Mouse (Mus musculus) olfactory bulb, adult 2 months (tissue): ENCODE data around the gene Jarid2. TPM values are rescaled to one million over a fixed set of nuclear protein-coding genes. Genes with fewer than 3 reads are reported as not detected.
"Not testable (repeated sequence)": the region's sequence is repeated elsewhere in the genome, so short reads cannot be mapped to it uniquely, and the experiment has no call there.

Source experiments
- H3K27ac ChIP-seq: fragments of 200-500 bp; 2 replicates; pipeline ENCODE4 v1.5.1; 2012; ENCODE audit warnings: low read depth, low read length; ENCODE audit not compliant: insufficient read depth
- H3K4me1 ChIP-seq: fragments of 200-500 bp; 2 replicates; pipeline ENCODE4 v1.6.1; 2012; ENCODE audit warnings: low read length; ENCODE audit not compliant: control insufficient read depth, insufficient read depth
- H3K4me3 ChIP-seq: fragments of 200-500 bp; 2 replicates; pipeline ENCODE4 v1.5.1; 2012; ENCODE audit warnings: mild to moderate bottlenecking, low read depth, low read length, moderate library complexity; ENCODE audit not compliant: insufficient read depth
- CTCF ChIP-seq: fragments of 200-500 bp; IDR thresholded peaks from 2 replicates; pipeline ENCODE4 v1.5.1; 2012; ENCODE audit warnings: low read depth, mild to moderate bottlenecking, low read length, moderate library complexity; ENCODE audit not compliant: insufficient read depth
- POLR2A ChIP-seq: fragments of 200-500 bp; IDR thresholded peaks from 2 replicates; pipeline ENCODE4 v1.6.1; 2012; ENCODE audit warnings: mild to moderate bottlenecking, low read depth, low read length, moderate library complexity; ENCODE audit not compliant: insufficient read depth
- WGBS: fragments of 180-500 bp; shearing (Covaris S2); methylation state at CpG from one replicate; pipeline ENCODE4 v1.1.7; 2018; 5-methylcytosine and 5-hydroxymethylcytosine counted together
- polyA plus RNA-seq: library from polyadenylated mRNA; stranded (reverse); fragments of >200 nt; gene quantifications from 2 replicates; pipeline ENCODE4 v1.2.4, GENCODE M21; 2012; ENCODE audit warnings: low replicate concordance; ENCODE audit not compliant: missing spikeins, insufficient read depth, insufficient read length

Gene Jarid2
- polyA plus RNA-seq, 1 experiment = 107 TPM

- WGBS = under 1% methylated on average over 20 of the region's 20 CpGs
- TF ChIP-seq POLR2A = no peak
- TF ChIP-seq CTCF = no peak
- Histone ChIP-seq H3K4me3 (peak overlapping the region; percentile 60), H3K4me1 (peaks cover 4% of the 10 kb centered on the region), H3K27ac (peak overlapping the region; percentile 83)
These were observed 110.9 kb downstream of the Jarid2 start for GRCm38 (mm10) chr13:44839866-44840835.

GRCm38 (mm10) chr13:44851426-44851825, 122.2 kb downstream of the Jarid2 start:
- Histone ChIP-seq H3K4me1 (peaks cover 3% of the 10 kb centered on the region; the same call in 1 of the 2 replicates), H3K27ac (no peak overlapping the region), H3K4me3 (no peak overlapping the region)
- 36% methylated on average over 2 of the region's 2 CpGs for WGBS
- no peak for TF ChIP-seq POLR2A
- no peak for TF ChIP-seq CTCF

- no peak for TF ChIP-seq POLR2A
- TF ChIP-seq CTCF = no peak
- 35% methylated on average over 3 of the region's 3 CpGs for WGBS
- Histone ChIP-seq H3K27ac (no peak overlapping the region), H3K4me1 (peaks cover 2% of the 10 kb centered on the region; the same call in 1 of the 2 replicates), H3K4me3 (no peak overlapping the region)
These were observed 122.8 kb downstream of the Jarid2 start for GRCm38 (mm10) chr13:44852024-44852423.

GRCm38 (mm10) chr13:44865566-44865965, 136.3 kb downstream of the Jarid2 start:
- 92% methylated on average over 2 of the region's 2 CpGs for WGBS
- H3K4me3 ChIP-seq = no peak overlapping the region
- TF ChIP-seq CTCF (no peak), POLR2A (no peak)
- H3K27ac ChIP-seq = no peak overlapping the region
- H3K4me1 ChIP-seq = peaks cover 8% of the 10 kb centered on the region

GRCm38 (mm10) chr13:44868037-44868650, 138.9 kb downstream of the Jarid2 start:
- H3K27ac ChIP-seq = peak overlapping the region; percentile 75
- WGBS = 17% methylated on average over 4 of the region's 4 CpGs

GRCm38 (mm10) chr13:44869418-44870119, 140.3 kb downstream of the Jarid2 start:
- not testable (repeated sequence) for H3K4me3 ChIP-seq, H3K27ac ChIP-seq
- peaks cover 12% of the 10 kb centered on the region for H3K4me1 ChIP-seq
- WGBS = 78% methylated on average over 47 of the region's 47 CpGs
- TF ChIP-seq POLR2A = 0 out of 2 replicates have a peak, but pooled peaks have one; percentile 23

More at GRCm38 (mm10) chr13:44868037-44868650, 138.9 kb downstream of the Jarid2 start:
- Histone ChIP-seq H3K4me1 (peaks cover 12% of the 10 kb centered on the region), H3K4me3 (no peak overlapping the region)
- TF ChIP-seq POLR2A (no peak), CTCF (no peak)

- Histone ChIP-seq H3K4me1 (peaks cover 5% of the 10 kb centered on the region), H3K4me3 (no peak overlapping the region), H3K27ac (0 out of 2 replicates have a peak overlapping the region, but pooled peaks have one; percentile 42)
- WGBS = 28% methylated on average over 2 of the region's 2 CpGs
- TF ChIP-seq CTCF (no peak), POLR2A (no peak)
These were observed 147.5 kb downstream of the Jarid2 start for GRCm38 (mm10) chr13:44876799-44877198.

GRCm38 (mm10) chr13:44881001-44881400, 151.7 kb downstream of the Jarid2 start:
- TF ChIP-seq CTCF (no peak), POLR2A (no peak)
- no peak overlapping the region for H3K4me3 ChIP-seq
- H3K4me1 ChIP-seq = peaks cover 5% of the 10 kb centered on the region
- H3K27ac ChIP-seq = no peak overlapping the region
- WGBS = 61% methylated on average over 4 of the region's 4 CpGs
